Mouse (Mus musculus): ENCODE measurements at regions not wholly inside any gene's neighbourhood (a gene's known extent, or its start where the extent isn't known, plus 50 kb on each side); places are given as distances from the start of the nearest gene placed in this dataset.

DNA sequence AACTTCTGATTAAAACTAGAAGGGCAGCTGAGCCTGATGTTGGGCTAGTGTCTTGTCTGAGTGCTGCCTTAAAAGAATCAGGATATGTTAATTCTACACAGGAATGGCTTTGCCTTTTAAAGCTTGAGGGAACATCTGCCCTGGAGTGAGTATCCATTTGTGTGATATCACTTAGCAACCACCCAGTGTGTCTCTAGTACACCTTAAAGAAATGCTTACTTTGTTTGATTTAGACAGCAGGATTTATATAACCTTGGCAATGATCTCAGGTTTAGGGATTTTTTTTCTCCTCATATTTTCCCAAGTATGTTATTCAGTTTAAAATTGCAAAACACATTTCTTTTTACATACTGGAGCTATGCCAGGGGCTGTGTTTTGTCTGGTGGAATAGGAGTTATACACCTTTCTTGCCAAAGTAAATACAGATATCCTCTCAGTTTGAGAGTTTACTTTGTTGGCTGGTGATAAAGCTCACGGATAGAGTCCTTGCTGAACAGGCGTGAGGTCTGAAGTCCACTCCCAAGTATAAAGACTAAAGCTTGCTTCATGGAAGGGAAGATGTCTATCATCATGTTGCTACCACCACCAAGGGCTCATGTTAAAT is 206.6 kb downstream of the Rsl24d1 start:
- DNase-seq (ENCODE audit: low spot score in 2 of 2), result no peak

DNA sequence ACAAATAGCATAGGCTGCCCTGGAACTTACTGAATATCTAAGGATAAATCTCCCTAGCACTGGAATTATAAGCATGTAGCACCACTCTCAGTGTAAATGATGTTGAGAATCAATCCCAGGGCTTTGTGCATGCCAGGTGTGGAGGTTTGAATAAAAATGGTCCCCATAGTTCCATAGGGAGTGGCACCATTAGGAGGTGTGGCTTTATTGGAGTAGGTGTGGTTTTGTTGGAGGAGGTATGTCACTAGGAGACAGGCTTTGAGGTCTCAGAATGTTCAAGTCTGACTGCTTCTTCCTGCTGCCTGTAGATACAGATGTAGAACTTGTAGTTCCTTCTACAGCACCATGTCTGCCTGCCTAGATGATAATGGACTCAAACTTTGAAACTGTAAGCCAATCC is 217.8 kb downstream of the Rsl24d1 start:
- DNase-seq (ENCODE audit: low spot score in 2 of 2), result no peak

DNA sequence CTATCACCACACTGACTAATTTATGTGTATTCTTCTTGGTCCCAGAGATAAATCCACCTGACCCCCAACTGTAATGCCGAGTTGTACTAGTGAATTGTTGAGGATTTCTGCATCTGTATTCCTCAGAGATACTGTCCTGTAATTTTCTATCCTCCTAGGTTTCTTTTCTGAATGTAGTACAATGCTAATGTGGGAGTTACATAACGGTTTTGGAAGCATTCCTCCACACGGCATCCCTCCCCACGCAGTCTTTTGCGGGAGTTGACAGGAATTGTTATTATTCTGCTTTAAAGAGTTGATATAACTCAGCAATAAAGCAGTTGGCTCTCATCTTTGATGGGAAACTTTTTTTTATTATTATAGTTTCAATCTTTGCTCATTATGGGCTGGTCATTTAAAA is 222.8 kb downstream of the Rsl24d1 start:
- DNase-seq (ENCODE audit: low spot score in 2 of 2), result no peak

DNA sequence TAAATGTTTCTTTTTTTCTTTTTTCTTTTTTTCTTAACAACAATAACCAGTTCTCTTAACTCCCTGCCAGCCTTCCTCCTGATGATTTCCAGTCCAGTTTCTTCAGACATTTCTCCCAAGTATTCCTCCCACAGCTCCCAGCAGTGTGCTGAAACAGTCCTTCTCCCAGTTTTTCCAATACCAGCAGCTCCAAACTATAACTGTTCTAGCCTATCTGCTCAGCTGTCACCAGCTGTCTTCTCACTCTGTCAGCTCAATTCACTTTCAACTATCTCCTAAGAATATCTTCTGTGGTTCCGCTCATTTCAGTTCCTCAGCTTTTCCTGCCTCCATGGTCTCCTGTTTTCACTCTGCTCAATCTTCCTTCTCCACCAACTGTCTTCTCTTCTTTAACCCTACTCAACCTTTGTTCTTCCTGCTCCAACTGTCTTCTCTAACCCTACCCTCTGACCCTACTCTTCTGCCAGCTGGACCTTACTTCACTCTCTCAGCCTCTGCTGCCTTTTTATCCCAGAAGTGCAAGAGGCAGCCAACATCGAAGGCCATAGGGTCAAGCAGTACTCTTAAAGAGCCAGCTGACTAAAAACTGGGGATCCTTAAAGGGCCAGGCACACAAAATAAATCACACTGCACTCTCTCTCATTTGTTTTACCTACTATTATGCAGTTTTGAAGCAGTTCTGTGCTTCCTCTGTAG is 224.0 kb downstream of the Rsl24d1 start:
- DNase-seq (ENCODE audit: low spot score in 2 of 2), result no peak

DNA sequence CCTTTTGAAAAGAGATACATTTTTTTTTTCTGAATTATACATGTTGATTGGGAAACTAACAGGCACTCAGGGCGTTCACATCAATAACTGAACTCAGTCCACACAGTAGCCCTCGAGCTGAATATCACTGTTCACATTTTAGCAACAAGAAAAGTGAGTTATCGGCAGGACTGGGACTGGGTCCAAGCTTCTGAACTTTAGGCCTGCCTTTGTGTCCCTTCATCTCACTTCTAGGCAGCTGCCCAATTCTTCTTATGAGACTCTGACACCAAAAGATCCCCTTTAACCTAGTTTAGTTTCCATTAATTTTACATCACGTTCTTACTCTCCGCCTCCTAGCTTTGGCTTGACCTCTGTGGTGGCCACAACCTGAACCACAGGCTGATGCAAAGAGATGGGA is 242.7 kb downstream of the Rsl24d1 start:
- no peak for DNase-seq (ENCODE audit: low spot score in 2 of 2)

DNA sequence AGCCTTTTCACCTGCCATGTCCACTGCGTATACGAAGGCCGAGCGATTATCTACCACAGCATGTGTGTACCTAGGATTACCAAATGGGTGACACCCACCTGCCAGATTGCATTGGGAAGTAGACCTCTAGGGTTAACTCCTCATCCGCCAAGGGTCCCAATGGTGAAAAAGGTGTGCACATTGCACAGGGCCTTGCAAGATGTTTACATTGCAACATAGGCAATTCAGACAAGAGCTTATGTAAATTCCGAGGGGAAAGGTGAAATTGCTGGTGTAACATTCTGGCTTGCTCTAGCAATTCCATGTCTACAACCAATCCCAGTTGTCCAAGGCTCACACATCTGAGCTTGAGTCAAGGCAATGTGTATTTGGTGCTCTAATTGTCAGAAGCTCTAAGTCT is 245.7 kb downstream of the Rsl24d1 start:
- no peak for DNase-seq (ENCODE audit: low spot score in 2 of 2)

DNA sequence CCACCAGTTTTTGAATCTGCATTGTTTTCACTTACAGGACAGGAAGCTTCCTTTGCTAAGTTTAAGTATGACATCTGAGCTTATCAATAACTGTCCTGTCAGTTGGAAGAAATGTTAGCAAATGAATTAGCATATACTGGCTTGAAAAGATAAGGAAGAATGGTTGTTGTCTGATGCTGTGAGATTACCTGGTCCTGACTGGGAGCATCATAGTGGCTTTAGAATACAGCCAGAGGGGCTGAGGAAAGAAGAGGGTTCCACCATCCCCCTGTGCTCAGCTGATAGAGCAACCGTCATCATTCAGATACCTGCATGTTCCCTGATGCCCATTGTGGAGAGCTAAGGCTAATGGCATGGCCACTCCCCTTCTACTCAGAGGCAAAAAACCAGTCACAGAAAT is 267.5 kb downstream of the Rsl24d1 start:
- no peak for DNase-seq (ENCODE audit: low spot score in 2 of 2)

DNA sequence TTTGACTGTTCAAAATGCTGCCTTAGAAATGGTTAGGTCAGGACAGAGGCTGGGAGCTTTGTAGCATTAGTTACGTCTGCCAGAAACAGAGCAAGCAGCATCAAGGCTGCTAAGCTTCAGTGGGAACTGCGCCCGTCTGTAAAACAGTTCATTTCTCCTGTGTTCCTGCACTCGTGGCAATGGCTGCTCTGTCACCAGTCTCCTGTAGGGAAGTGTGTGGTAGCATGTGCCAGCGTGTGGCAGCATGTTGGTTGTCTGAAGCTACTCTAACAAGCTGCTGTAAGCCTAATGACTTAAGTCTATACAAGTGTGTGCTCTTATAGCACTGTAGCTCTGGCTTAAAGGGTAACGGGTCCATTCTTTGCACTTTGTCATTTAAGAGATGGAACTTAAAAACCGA is 278.8 kb downstream of the Rsl24d1 start:
- DNase-seq (ENCODE audit: low spot score in 2 of 2), result no peak

DNA sequence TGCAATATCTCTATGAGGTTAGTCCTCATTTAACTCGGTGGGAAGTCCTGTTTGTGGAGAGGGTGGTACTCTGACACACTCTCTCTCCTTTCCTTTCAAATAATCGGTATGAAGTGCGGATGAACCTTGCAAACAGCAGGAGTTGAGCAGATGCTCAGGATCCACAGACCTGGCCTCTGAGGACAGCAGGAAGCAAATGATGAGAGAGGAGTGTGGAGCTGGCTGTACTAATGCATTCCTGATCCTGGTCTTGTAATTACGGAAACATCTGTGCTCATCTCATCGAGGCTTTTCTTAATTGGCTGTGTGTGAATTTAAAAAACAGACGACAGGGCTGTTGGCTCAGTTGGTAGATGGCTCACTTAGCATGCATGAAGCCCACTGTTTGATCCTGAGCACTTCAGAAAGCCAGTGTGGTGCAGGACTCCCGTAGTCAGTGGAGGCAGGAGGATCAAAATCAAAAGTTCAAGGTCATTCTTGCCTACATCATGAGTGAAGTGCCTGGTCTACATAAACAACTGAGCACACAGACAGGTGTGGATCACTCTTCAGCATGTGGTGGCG is 300.2 kb downstream of the Rsl24d1 start:
- no peak for DNase-seq (ENCODE audit: low spot score in 2 of 2)

DNA sequence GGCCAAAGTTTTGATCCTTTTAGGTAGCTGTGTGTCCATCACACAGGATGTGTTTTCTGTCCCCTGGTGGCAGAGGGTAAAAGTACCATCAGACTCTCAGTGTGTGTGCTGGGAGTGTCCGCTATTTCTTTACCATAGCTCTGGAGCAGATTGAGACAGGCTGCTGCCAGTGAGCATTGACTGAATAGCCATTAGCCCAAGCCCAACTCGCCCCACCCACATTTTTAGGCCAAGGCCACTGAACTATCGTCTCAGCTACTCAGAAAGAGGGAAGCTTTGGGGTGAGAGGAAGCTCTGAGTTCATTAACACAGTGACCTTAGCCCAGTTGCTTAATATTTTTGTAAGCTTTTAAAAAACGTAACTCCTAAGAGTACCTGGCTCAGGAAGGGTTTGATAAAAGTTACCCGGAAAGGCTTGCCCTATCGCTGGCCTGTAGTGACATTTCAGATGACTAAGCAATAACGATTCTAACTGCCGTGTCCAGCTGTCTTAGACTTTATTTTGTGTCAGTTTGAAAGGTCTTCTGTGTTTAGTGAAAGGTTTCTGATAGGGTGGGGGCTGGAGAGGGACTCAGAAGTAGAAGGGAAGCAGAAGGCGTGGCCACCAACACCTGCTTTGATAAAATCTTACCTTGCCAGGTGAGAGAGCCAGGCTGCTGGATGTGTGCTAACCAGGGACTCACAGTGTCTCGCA is 303.0 kb downstream of the Rsl24d1 start:
- DNase-seq (ENCODE audit: low spot score in 2 of 2), result no peak

Data from frontal cortex, postnatal 25 days (tissue).